Mouse (Mus musculus) duodenum, adult 2 months (tissue): ENCODE measurements around the gene Lingo1. TPM values are rescaled to one million over a fixed set of nuclear protein-coding genes. Genes with fewer than 3 reads are reported as not detected.

Experiments
- polyA plus RNA-seq: library from polyadenylated mRNA; depleted of rRNA; stranded (reverse); fragments of >200 nt; gene quantifications from 2 replicates; pipeline ENCODE4 v1.2.3, GENCODE M21; 2012; ENCODE audit warnings: low replicate concordance; rRNA removed

The Lingo1 gene
- polyA plus RNA-seq = 0.27 and 0.86 TPM in 2 replicates

GRCm38 (mm10) chr9:56795721-56796655 is at the start of gene Lingo1:
TSS of gene Lingo1 (minus strand) at chr9:56796468.

Other genes with a start within 250 kb of the Lingo1 start
- 1.3 and 2.3 TPM in 2 replicates for gene Odf3l1, start 68.2 kb upstream of the Lingo1 start, polyA plus RNA-seq
- 9.4 and 11.6 TPM in 2 replicates for gene Cspg4, start 68.6 kb upstream of the Lingo1 start, polyA plus RNA-seq
- 2.5 and 4.4 TPM in 2 replicates for gene Snx33, start 131.9 kb upstream of the Lingo1 start, polyA plus RNA-seq
- 180 and 256 TPM in 2 replicates for gene Imp3, start 141.0 kb upstream of the Lingo1 start, polyA plus RNA-seq
- gene Snupn, start 154.4 kb upstream of the Lingo1 start, polyA plus RNA-seq = 1.1 and 1.7 TPM in 2 replicates
- gene Ptpn9, start 198.5 kb upstream of the Lingo1 start, polyA plus RNA-seq = 16.5 and 30.9 TPM in 2 replicates